Mouse (Mus musculus) CH12.LX (cell line): ENCODE data around the gene Ccdc158. TPM values are rescaled to one million over a fixed set of nuclear protein-coding genes. Genes with fewer than 3 reads are reported as not detected.

ENCODE experiments used
- DNase-seq: peaks from one replicate; pipeline ENCODE4 v3.0.0-alpha.2; 2013; ENCODE audit errors: extremely low read depth
- H3K27ac ChIP-seq: 2 replicates; pipeline ENCODE4 v1.5.1; 2012; ENCODE audit warnings: low read depth, mild to moderate bottlenecking, control low read depth, moderate library complexity; ENCODE audit not compliant: insufficient read depth
- H3K27me3 ChIP-seq: replicated peaks from 2 replicates; pipeline ENCODE3; 2012; ENCODE audit warnings: inconsistent platforms
- H3K36me3 ChIP-seq, 2 experiments: replicated peaks in 1 of 2; 2 replicates each; pipeline versions ENCODE3 to v1.6.1; 2012; ENCODE audit warnings: inconsistent platforms in 1 of 2, low read length in 1 of 2, mild to moderate bottlenecking in 1 of 2, mixed read lengths in 1 of 2, moderate library complexity in 1 of 2; ENCODE audit not compliant: control insufficient read depth in 1 of 2, insufficient read depth in 1 of 2
- H3K4me1 ChIP-seq, 2 experiments: 2 replicates each; pipeline ENCODE4 v1.6.1; 2012; ENCODE audit warnings: inconsistent platforms in 1 of 2, moderate library complexity in 1 of 2; ENCODE audit not compliant: insufficient read depth in 2 of 2, control insufficient read depth in 1 of 2
- H3K4me2 ChIP-seq: 2 replicates; pipeline ENCODE4 v1.6.1; 2012; ENCODE audit warnings: low read depth, mild to moderate bottlenecking, control low read depth; ENCODE audit not compliant: poor library complexity, insufficient read depth, severe bottlenecking
- H3K4me3 ChIP-seq, 3 experiments: fragments of 150-350 bp in 1 of 3; sonication (generic) in 1 of 3; replicated peaks in 1 of 3; 2 replicates each; pipeline versions ENCODE3 to v1.5.1; 2011 to 2012; ENCODE audit warnings: low read depth in 2 of 3, low read length in 2 of 3, mild to moderate bottlenecking in 2 of 3, moderate library complexity in 2 of 3, control low read depth in 1 of 3, improper control_type of control experiment in 1 of 3, inconsistent platforms in 1 of 3, mixed read lengths in 1 of 3; ENCODE audit not compliant: poor library complexity in 1 of 3
- H3K79me2 ChIP-seq: replicated peaks from 2 replicates; pipeline ENCODE4 v1.6.1; 2012; ENCODE audit warnings: mild to moderate bottlenecking, moderate library complexity; ENCODE audit not compliant: control insufficient read depth, poor library complexity, insufficient read depth, severe bottlenecking; ENCODE audit errors: extremely low read depth
- H3K9ac ChIP-seq: 2 replicates; pipeline ENCODE4 v1.6.1; 2012; ENCODE audit warnings: low read depth, mild to moderate bottlenecking, control low read depth, moderate library complexity; ENCODE audit not compliant: insufficient read depth
- H3K9me3 ChIP-seq: replicated peaks from 2 replicates; pipeline ENCODE3; 2012; ENCODE audit warnings: low read length, inconsistent platforms, mixed read lengths
- BHLHE40 ChIP-seq: IDR thresholded peaks from 2 replicates; pipeline ENCODE4 v1.6.1; 2011; ENCODE audit warnings: mild to moderate bottlenecking, low read depth, low read length, improper control_type of control experiment
- CHD2 ChIP-seq: IDR thresholded peaks from 2 replicates; pipeline ENCODE4 v1.6.1; 2011; ENCODE audit warnings: low read length, improper control_type of control experiment
- ELF1 ChIP-seq: IDR thresholded peaks from 2 replicates; pipeline ENCODE4 v1.6.1; 2014; ENCODE audit warnings: low read depth, mild to moderate bottlenecking, inconsistent platforms, low read length, improper control_type of control experiment
- EP300 ChIP-seq: IDR thresholded peaks from 2 replicates; pipeline ENCODE4 v1.6.1; 2011; ENCODE audit warnings: low read length, improper control_type of control experiment
- HCFC1 ChIP-seq: IDR thresholded peaks from 2 replicates; pipeline ENCODE4 v1.6.1; 2012; ENCODE audit warnings: low read depth, mild to moderate bottlenecking, inconsistent platforms, low read length, improper control_type of control experiment
- IRF4 ChIP-seq: IDR thresholded peaks from 2 replicates; pipeline ENCODE4 v1.6.1; 2014; ENCODE audit warnings: low read depth, mild to moderate bottlenecking, inconsistent platforms, low read length, improper control_type of control experiment
- JUN ChIP-seq: IDR thresholded peaks from 2 replicates; pipeline ENCODE4 v1.6.1; 2011; ENCODE audit warnings: low read depth, mild to moderate bottlenecking, low read length, improper control_type of control experiment, moderate library complexity; ENCODE audit not compliant: insufficient read depth
- KAT2A ChIP-seq: IDR thresholded peaks from 2 replicates; pipeline ENCODE4 v1.6.1; 2012; ENCODE audit warnings: low read length, improper control_type of control experiment, inconsistent platforms; ENCODE audit not compliant: insufficient replicate concordance
- MAZ ChIP-seq: IDR thresholded peaks from 2 replicates; pipeline ENCODE4 v1.6.1; 2012; ENCODE audit warnings: low read depth, mild to moderate bottlenecking, inconsistent platforms, low read length, improper control_type of control experiment, moderate library complexity
- MXI1 ChIP-seq: IDR thresholded peaks from 2 replicates; pipeline ENCODE4 v1.6.1; 2011; ENCODE audit warnings: mild to moderate bottlenecking, low read depth, low read length, improper control_type of control experiment
- NELFE ChIP-seq: IDR thresholded peaks from 2 replicates; pipeline ENCODE4 v1.6.1; 2011; ENCODE audit warnings: low read depth, low read length, improper control_type of control experiment
- PAX5 ChIP-seq: IDR thresholded peaks from 2 replicates; pipeline ENCODE4 v1.6.1; 2012; ENCODE audit warnings: low read length, inconsistent platforms, mixed read lengths
- POLR2AphosphoS2 ChIP-seq: IDR thresholded peaks from 2 replicates; pipeline ENCODE4 v1.6.1; 2011; ENCODE audit warnings: low read depth, low read length, improper control_type of control experiment
- RAD21 ChIP-seq: IDR thresholded peaks from 2 replicates; pipeline ENCODE4 v1.6.1; 2011; ENCODE audit warnings: low read depth, mild to moderate bottlenecking, low read length, improper control_type of control experiment, moderate library complexity
- TBP ChIP-seq: conservative IDR thresholded peaks from 2 replicates; pipeline ENCODE4 v1.6.1; 2011; ENCODE audit warnings: low read depth, low read length, improper control_type of control experiment
- UBTF ChIP-seq: IDR thresholded peaks from 2 replicates; pipeline ENCODE4 v1.6.1; 2012; ENCODE audit warnings: low read depth, mild to moderate bottlenecking, inconsistent platforms, low read length, improper control_type of control experiment, moderate library complexity
- USF1 ChIP-seq: IDR thresholded peaks from 2 replicates; pipeline ENCODE4 v1.6.1; 2014; ENCODE audit warnings: low read depth, mild to moderate bottlenecking, inconsistent platforms, low read length, improper control_type of control experiment
- ZC3H11A ChIP-seq: IDR thresholded peaks from 2 replicates; pipeline ENCODE4 v1.6.1; 2012; ENCODE audit warnings: low read depth, mild to moderate bottlenecking, inconsistent platforms, low read length, improper control_type of control experiment
- ZNF384 ChIP-seq: IDR thresholded peaks from 2 replicates; pipeline ENCODE4 v1.6.1; 2012; ENCODE audit warnings: low read depth, low read length, improper control_type of control experiment, inconsistent platforms
- dilution Hi-C: fragments of 300-500 bp; cut with MboI; formaldehyde crosslinking; loops from 2 replicates; pipeline ENCODE4 v1.14.3; 2020; ENCODE audit warnings: low sequenced_read_pairs; ENCODE audit not compliant: extremely low pct_unique_long_range_greater_than_20kb, extremely low pct_ligation_motif_present
- in situ Hi-C: fragments of 300-500 bp; cut with MboI; formaldehyde crosslinking; loops from 3 replicates; pipeline ENCODE4 v1.14.3; 2019; ENCODE audit warnings: low sequenced_read_pairs, low pct_ligation_motif_present, low pct_unique_long_range_greater_than_20kb, mixed read lengths
- polyA plus RNA-seq: library from polyadenylated mRNA; unstranded; fragments of >175 nt; gene quantifications from 2 replicates; pipeline ENCODE4 v1.2.1, GENCODE M21; 2012; ENCODE audit warnings: low read depth; ENCODE audit not compliant: insufficient read length
- total RNA-seq, 2 experiments: library from RNA; depleted of rRNA; stranded (reverse); fragments of 300-350 nt in 1 of 2; fragments of >200 nt in 1 of 2; gene quantifications; 2 replicates each; pipeline ENCODE4 v1.2.3; 2012 to 2014

Ccdc158 gene
- total and polyA plus RNA-seq, 3 experiments = not detected

DNA sequence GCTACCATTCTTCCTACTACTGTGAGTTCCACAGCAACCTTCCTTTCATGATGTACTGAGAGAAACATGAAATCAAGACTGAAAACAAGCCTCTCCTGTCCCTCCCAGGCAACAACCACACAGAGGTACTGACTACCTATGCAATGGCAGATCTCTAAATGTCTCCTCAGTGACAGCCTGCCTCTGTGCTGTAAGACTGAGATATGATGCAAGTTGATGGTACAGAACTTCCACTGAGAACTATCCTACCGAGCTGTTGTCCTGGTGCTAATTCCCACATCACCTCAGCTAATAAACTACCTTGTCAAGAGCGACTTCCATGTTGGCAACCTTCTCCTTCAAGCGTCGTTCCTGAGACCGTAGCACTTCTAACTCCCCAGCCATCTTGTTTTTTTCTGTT is 39.2 kb downstream of the Ccdc158 start:
- Histone ChIP-seq H3K27ac (no peak overlapping the region), H3K9me3 (no peaks in the 10 kb centered on the region), H3K4me3 (no peak overlapping the region), H3K9ac (no peak overlapping the region), H3K36me3 (no peaks in the 10 kb centered on the region), H3K4me1 (no peaks in the 10 kb centered on the region), H3K79me2 (no peaks in the 10 kb centered on the region), H3K27me3 (no peaks in the 10 kb centered on the region), H3K4me2 (no peak overlapping the region)
- TF ChIP-seq ZNF384 (no peak), KAT2A (no peak), HCFC1 (no peak), ELF1 (no peak), MXI1 (no peak), TBP (no peak), IRF4 (no peak), PAX5 (no peak), POLR2AphosphoS2 (no peak), EP300 (no peak), RAD21 (no peak), MAZ (no peak), CHD2 (no peak), BHLHE40 (no peak), USF1 (no peak), ZC3H11A (no peak), NELFE (no peak), UBTF (no peak), JUN (no peak)
- dilution Hi-C loops (no loop called here), in situ Hi-C loops (no loop called here)
- no peak for DNase-seq

DNA sequence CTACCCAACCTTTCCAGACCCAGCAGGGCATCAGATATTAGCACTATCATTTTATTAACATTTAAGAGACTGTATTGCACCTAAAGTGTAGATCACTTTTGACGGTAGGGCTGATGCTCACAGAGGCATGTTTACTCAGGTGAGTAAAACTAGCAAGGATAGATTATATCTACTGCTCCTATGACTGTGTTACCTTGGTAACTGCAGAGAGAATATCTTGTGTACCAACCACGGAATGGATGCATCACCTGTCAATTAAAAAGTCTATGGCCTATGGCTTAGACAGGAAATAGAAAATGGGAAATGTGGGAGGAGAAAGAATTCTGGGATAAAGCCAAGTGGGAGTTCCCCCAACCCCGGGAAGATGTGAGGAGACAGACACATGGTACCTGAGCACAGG is 40.2 kb downstream of the Ccdc158 start:
- no peak overlapping the region for H3K4me3 ChIP-seq

More for the DNA sequence above, 40.2 kb downstream of the Ccdc158 start:
- no peaks in the 10 kb centered on the region for H3K79me2 ChIP-seq
- no peaks in the 10 kb centered on the region for H3K36me3 ChIP-seq
- in situ Hi-C loops = no loop called here
- dilution Hi-C loops = no loop called here
- DNase-seq = no peak
- H3K9ac ChIP-seq = no peak overlapping the region
- H3K4me2 ChIP-seq = no peak overlapping the region
- TF ChIP-seq MAZ = no peak
- TF ChIP-seq HCFC1 = no peak
- no peak for TF ChIP-seq KAT2A
- H3K27me3 ChIP-seq = no peaks in the 10 kb centered on the region
- H3K4me1 ChIP-seq = no peaks in the 10 kb centered on the region
- H3K27ac ChIP-seq = no peak overlapping the region
- H3K9me3 ChIP-seq = no peaks in the 10 kb centered on the region
